Mouse (Mus musculus): Measurements from ENCODE around the gene Aebp2.

GRCm38 (mm10) chr6:140706056-140706455, 83.6 kb downstream of the Aebp2 start:
- TF ChIP-seq CTCF (IDR thresholded peaks at IDR 0.05; ENCODE audit: low read depth, low read length) (no peak), POLR2A (IDR thresholded peaks at IDR 0.05; ENCODE audit: borderline replicate concordance, low read depth, low read length) (no peak)

Data from bone marrow macrophage, adult 2 months (primary cell).